In the genomic region with DNA sequence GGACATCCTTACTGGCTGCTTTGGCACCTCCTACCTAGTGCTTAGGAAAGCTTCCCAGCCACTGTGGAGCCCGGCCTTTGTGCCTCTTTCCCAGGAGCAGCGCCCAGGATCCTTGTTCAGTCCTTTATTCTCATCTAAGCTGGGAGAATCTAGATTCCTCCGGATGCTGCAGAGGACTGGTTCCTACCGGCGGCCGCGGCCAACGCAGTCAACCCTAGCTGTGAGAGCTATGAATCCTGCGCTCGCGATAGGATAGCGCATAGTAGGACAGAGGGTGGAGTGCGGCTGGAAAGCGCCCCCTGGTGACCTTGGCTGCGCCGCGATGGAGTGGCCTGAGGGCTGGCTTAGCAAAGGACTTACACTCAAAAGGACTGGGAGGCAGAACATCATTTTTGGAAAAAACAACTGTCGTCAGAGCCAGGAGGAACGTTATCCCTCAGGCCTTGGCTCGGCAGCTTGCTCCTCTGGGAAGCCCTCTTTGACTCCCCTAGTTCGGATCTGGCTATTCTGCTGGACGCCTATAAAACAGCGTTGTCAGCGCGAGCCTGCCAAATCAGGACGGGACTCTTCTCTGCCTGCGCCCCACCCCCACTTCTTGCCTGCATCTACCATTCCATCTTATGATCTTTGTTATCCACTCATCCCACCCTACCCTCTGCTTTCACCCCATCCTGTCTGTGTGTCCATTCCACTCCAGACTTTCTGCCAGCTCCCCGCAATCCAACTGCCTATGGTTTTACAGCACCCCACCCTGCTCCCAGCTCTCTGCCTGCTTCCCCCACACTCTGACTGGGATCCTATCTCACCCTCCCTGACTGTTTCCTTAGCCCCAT, we compare ENCODE assay signal across 8 mouse cellular contexts. TPM values are rescaled to one million over a fixed set of nuclear protein-coding genes. Genes with fewer than 3 reads are reported as not detected.
DNase-seq lines count a peak whose midpoint lies in the region; ATAC-seq and TF ChIP-seq lines count a peak whose summit lies in the region.

No protein-coding gene starts in this region.

- H3K27ac ChIP-seq in bone marrow, adult 2 months (ENCODE audit: control insufficient read depth, insufficient read depth, low read depth, low read length, poor library complexity) = no peak overlapping the region
- no peak overlapping the region for H3K27ac ChIP-seq in hindbrain, embryonic 13.5 days
- H3K27ac ChIP-seq in liver, embryonic 13.5 days = no peak overlapping the region

- no peaks in the 10 kb centered on the region for H3K9me3 ChIP-seq in hindbrain, embryonic 13.5 days
- no peaks in the 10 kb centered on the region for H3K9me3 ChIP-seq in liver, embryonic 13.5 days (replicated peaks)

- 8% methylated on average over 28 of the region's 28 CpGs for WGBS in bone marrow, adult 2 months
- 2% methylated on average over 28 of the region's 28 CpGs for WGBS in hindbrain, embryonic 13.5 days
- WGBS in liver, embryonic 13.5 days (ENCODE audit: insufficient replicate concordance) = 3% methylated on average over 28 of the region's 28 CpGs

- H3K36me3 ChIP-seq in hindbrain, embryonic 13.5 days = peaks cover 28% of the 10 kb centered on the region
- H3K36me3 ChIP-seq in liver, embryonic 13.5 days = 0 out of 2 replicates have a peak, but pooled peaks cover 5% of the 10 kb centered on the region

- peak; percentile 60 for ATAC-seq in hindbrain, embryonic 13.5 days (ENCODE audit: low FRiP score)
- ATAC-seq in liver, embryonic 13.5 days (ENCODE audit: low read depth) = 0 out of 2 replicates have a peak, but pooled peaks have one; percentile 57

- H3K4me2 ChIP-seq in hindbrain, embryonic 13.5 days = peak overlapping the region; percentile 29
- peak overlapping the region; percentile 34 for H3K4me2 ChIP-seq in liver, embryonic 13.5 days

- TF ChIP-seq CTCF in bone marrow, adult 2 months (IDR thresholded peaks at IDR 0.05; ENCODE audit: control insufficient read depth, insufficient read depth, low read length) = peak; percentile 38; the same call in 1 of the 2 replicates

- H3K4me3 ChIP-seq in bone marrow, adult 2 months (replicated peaks; ENCODE audit: control insufficient read depth, low read depth, low read length) = no peak overlapping the region
- H3K4me3 ChIP-seq in hindbrain, embryonic 13.5 days = no peak overlapping the region
- H3K4me3 ChIP-seq in liver, embryonic 13.5 days (replicated peaks) = no peak overlapping the region

- TF ChIP-seq POLR2A in bone marrow, adult 2 months (IDR thresholded peaks at IDR 0.05; ENCODE audit: borderline replicate concordance, control insufficient read depth, low read depth, low read length) = no peak

- H3K27me3 ChIP-seq in hindbrain, embryonic 13.5 days = peaks cover 18% of the 10 kb centered on the region
- peaks cover 33% of the 10 kb centered on the region for H3K27me3 ChIP-seq in liver, embryonic 13.5 days

- peak; percentile 61 to 69 for DNase-seq in cerebellum, postnatal 14 days
- DNase-seq in cerebellum, adult 9-10 months = no peak
- peak; percentile 64 to 77 for DNase-seq in gastrocnemius, adult 8-10 months (ENCODE audit: low spot score in 2 of 2)
- no peak for DNase-seq in liver, embryonic 13.5 days
- peak; percentile 47 for DNase-seq in naive thymus-derived CD4-positive, alpha-beta T cell, adult 2 months (ENCODE audit: low read depth)
- no peak for DNase-seq in left cerebral cortex, adult 8-10 months (ENCODE audit: low spot score in 2 of 2)

- no peaks in the 10 kb centered on the region for H3K4me1 ChIP-seq in bone marrow, adult 2 months (ENCODE audit: control insufficient read depth, insufficient read depth, low read length)
- peaks cover 8% of the 10 kb centered on the region; the same call in 1 of the 2 replicates for H3K4me1 ChIP-seq in hindbrain, embryonic 13.5 days (replicated peaks)
- H3K4me1 ChIP-seq in liver, embryonic 13.5 days (replicated peaks) = peaks cover 11% of the 10 kb centered on the region

- peak overlapping the region; percentile 43; the same call in 1 of the 2 replicates for H3K9ac ChIP-seq in hindbrain, embryonic 13.5 days
- H3K9ac ChIP-seq in liver, embryonic 13.5 days = peak overlapping the region; percentile 27; the same call in 1 of the 2 replicates

RNA-seq across cellular contexts. Expression of a gene that starts 26.8 kb away (rescaled TPM):
- 2.4 and 3.2 TPM in 2 replicates for polyA plus RNA-seq in bone marrow, adult 2 months (2011; ENCODE audit: insufficient read depth, insufficient read length, low replicate concordance, missing spikeins)
- 1 to 10 TPM; 1.5 to 3.4 (median 2.2) TPM for total RNA-seq in gastrocnemius, adult 8-10 months (2022)
- polyA plus RNA-seq in hindbrain, embryonic 13.5 days (2015; fragmentation: Nextera tagmentation; extraction: Ambion mirVana) = 48.4 and 49.6 TPM in 2 replicates
- 1.7 TPM in 2 replicates for polyA plus RNA-seq in liver, embryonic 13.5 days (2015; fragmentation: Nextera tagmentation; extraction: Ambion mirVana)
- total RNA-seq in left cerebral cortex, adult 8-10 months (2022) = 10 to 100 TPM; 89.4 to 99.0 (median 95.1) TPM

RNA-seq across cellular contexts. Expression of a gene that starts 52.3 kb away (rescaled TPM):
- 12.2 and 17.3 TPM in 2 replicates for polyA plus RNA-seq in bone marrow, adult 2 months (2011; ENCODE audit: insufficient read depth, insufficient read length, low replicate concordance, missing spikeins)
- 1 to 10 TPM; 2.6 to 3.3 (median 3.0) TPM for total RNA-seq in gastrocnemius, adult 8-10 months (2022)
- 23.8 and 24.9 TPM in 2 replicates for polyA plus RNA-seq in hindbrain, embryonic 13.5 days (2015; fragmentation: Nextera tagmentation; extraction: Ambion mirVana)
- 15.1 and 17.7 TPM in 2 replicates for polyA plus RNA-seq in liver, embryonic 13.5 days (2015; fragmentation: Nextera tagmentation; extraction: Ambion mirVana)
- 10 to 100 TPM; 29.8 to 38.9 (median 32.2) TPM for total RNA-seq in left cerebral cortex, adult 8-10 months (2022)

RNA-seq across cellular contexts. Expression of a gene that starts 52.4 kb away (rescaled TPM):
- polyA plus RNA-seq in bone marrow, adult 2 months (2011; ENCODE audit: insufficient read depth, insufficient read length, low replicate concordance, missing spikeins) = 1.3 and 5.8 TPM in 2 replicates
- total RNA-seq in gastrocnemius, adult 8-10 months (2022) = 10 to 100 TPM; 33.6 to 50.3 (median 43.1) TPM
- 5.4 and 6.0 TPM in 2 replicates for polyA plus RNA-seq in hindbrain, embryonic 13.5 days (2015; fragmentation: Nextera tagmentation; extraction: Ambion mirVana)
- polyA plus RNA-seq in liver, embryonic 13.5 days (2015; fragmentation: Nextera tagmentation; extraction: Ambion mirVana) = 3.6 and 3.9 TPM in 2 replicates
- total RNA-seq in left cerebral cortex, adult 8-10 months (2022) = 10 to 100 TPM; 41.9 to 51.1 (median 44.6) TPM

RNA-seq across cellular contexts. Expression of a gene that starts 56.6 kb away (rescaled TPM):
- 0.50 and 2.5 TPM in 2 replicates for polyA plus RNA-seq in bone marrow, adult 2 months (2011; ENCODE audit: insufficient read depth, insufficient read length, low replicate concordance, missing spikeins)
- total RNA-seq in gastrocnemius, adult 8-10 months (2022) = 1 to 10 TPM; 3.5 to 4.6 (median 3.7) TPM
- 6.1 and 6.5 TPM in 2 replicates for polyA plus RNA-seq in hindbrain, embryonic 13.5 days (2015; fragmentation: Nextera tagmentation; extraction: Ambion mirVana)
- polyA plus RNA-seq in liver, embryonic 13.5 days (2015; fragmentation: Nextera tagmentation; extraction: Ambion mirVana) = 1.4 and 1.9 TPM in 2 replicates
- 10 to 100 TPM in 3 of 4 experiments, 1 to 10 TPM in 1; 9.9 to 11.3 (median 10.3) TPM for total RNA-seq in left cerebral cortex, adult 8-10 months (2022)

Comparison
In these comparisons a context has a peak if more than half of its experiments do, and no peak if none do; other contexts are left out.
1. DNase-seq: peak in cerebellum, postnatal 14 days (2 of 2), gastrocnemius, adult 8-10 months (2 of 2) and naive thymus-derived CD4-positive, alpha-beta T cell, adult 2 months (single experiment); none in cerebellum, adult 9-10 months (single experiment), liver, embryonic 13.5 days (single experiment) and left cerebral cortex, adult 8-10 months (0 of 2).
2. RNA of a gene that starts 26.8 kb away (polyA plus RNA-seq): 48.4 to 49.6 TPM in hindbrain, embryonic 13.5 days; 2.4 to 3.2 TPM in bone marrow, adult 2 months and 1.7 TPM in liver, embryonic 13.5 days; every median in the first group is over 10 times any median in the second.